In genomic region chr2:153241250-153242014, GRCm38 (mm10) we compare ENCODE assay signal across 8 mouse cellular contexts. TPM values are rescaled to one million over a fixed set of nuclear protein-coding genes. Genes with fewer than 3 reads are reported as not detected.
DNase-seq lines count a peak whose midpoint lies in the region; ATAC-seq and TF ChIP-seq lines count a peak whose summit lies in the region.

TSS of gene Plagl2 (minus strand) at chr2:153241426.
TSS of gene Pofut1 (plus strand) at chr2:153241533.

- H3K9ac ChIP-seq in forebrain, embryonic 11.5 days (ENCODE audit: low read length) = peak within 1 kb of the TSS; percentile 99
- peak within 1 kb of the TSS; percentile 90 for H3K9ac ChIP-seq in heart, postnatal 0 days (replicated peaks; ENCODE audit: low read depth, low read length)
- H3K9ac ChIP-seq in liver, embryonic 16.5 days (ENCODE audit: low read depth, low read length) = peak within 1 kb of the TSS; percentile 98
- H3K9ac ChIP-seq in neural tube, embryonic 13.5 days = peak within 1 kb of the TSS; percentile 98

- H3K27ac ChIP-seq in forebrain, embryonic 11.5 days (ENCODE audit: low read depth, low read length) = peak within 1 kb of the TSS; percentile 81
- H3K27ac ChIP-seq in heart, postnatal 0 days (ENCODE audit: low read depth) = peak within 1 kb of the TSS; percentile 88
- peak within 1 kb of the TSS; percentile 97 for H3K27ac ChIP-seq in liver, embryonic 16.5 days (ENCODE audit: low read length)
- peak within 1 kb of the TSS; percentile 91 for H3K27ac ChIP-seq in neural tube, embryonic 13.5 days (replicated peaks)
- peak within 1 kb of the TSS; percentile 86 for H3K27ac ChIP-seq in testis, adult 2 months (ENCODE audit: control insufficient read depth, insufficient read depth, low read depth, low read length)

- no peaks in the 10 kb centered on the region for H3K27me3 ChIP-seq in forebrain, embryonic 11.5 days (ENCODE audit: control insufficient read depth, insufficient read depth, low read length)
- H3K27me3 ChIP-seq in heart, postnatal 0 days (ENCODE audit: control insufficient read depth, insufficient read depth, low read length) = no peaks in the 10 kb centered on the region
- H3K27me3 ChIP-seq in liver, embryonic 16.5 days (ENCODE audit: control insufficient read depth, insufficient read depth, low read depth, low read length) = no peaks in the 10 kb centered on the region
- no peaks in the 10 kb centered on the region for H3K27me3 ChIP-seq in neural tube, embryonic 13.5 days
- no peaks in the 10 kb centered on the region for H3K27me3 ChIP-seq in testis, adult 2 months (ENCODE audit: control insufficient read depth, insufficient read depth, low read length)

- H3K4me2 ChIP-seq in forebrain, embryonic 11.5 days (ENCODE audit: low read depth, low read length, severe bottlenecking) = peak within 1 kb of the TSS; percentile 87
- H3K4me2 ChIP-seq in heart, postnatal 0 days (ENCODE audit: low read depth, low read length) = peak within 1 kb of the TSS; percentile 76
- peak within 1 kb of the TSS; percentile 85 for H3K4me2 ChIP-seq in liver, embryonic 16.5 days (ENCODE audit: low read depth, low read length)
- H3K4me2 ChIP-seq in neural tube, embryonic 13.5 days = peak within 1 kb of the TSS; percentile 88

- peak within 1 kb of the TSS; percentile 99 for H3K4me3 ChIP-seq in forebrain, embryonic 11.5 days (ENCODE audit: low read depth, low read length)
- peak within 1 kb of the TSS; percentile 80 for H3K4me3 ChIP-seq in heart, postnatal 0 days (ENCODE audit: low read depth, low read length)
- H3K4me3 ChIP-seq in liver, embryonic 16.5 days (ENCODE audit: low read depth, low read length) = peak within 1 kb of the TSS; percentile 88
- H3K4me3 ChIP-seq in neural tube, embryonic 13.5 days = peak within 1 kb of the TSS; percentile 97
- peak within 1 kb of the TSS; percentile 97 for H3K4me3 ChIP-seq in testis, adult 2 months (ENCODE audit: control insufficient read depth, low read depth, low read length)

- H3K9me3 ChIP-seq in forebrain, embryonic 11.5 days (ENCODE audit: control insufficient read depth, low read length) = no peaks in the 10 kb centered on the region
- H3K9me3 ChIP-seq in heart, postnatal 0 days (replicated peaks; ENCODE audit: control insufficient read depth, low read length) = no peaks in the 10 kb centered on the region
- H3K9me3 ChIP-seq in liver, embryonic 16.5 days (replicated peaks; ENCODE audit: control insufficient read depth, low read length) = no peaks in the 10 kb centered on the region
- H3K9me3 ChIP-seq in neural tube, embryonic 13.5 days = no peaks in the 10 kb centered on the region

- peak; percentile 78 to 81 for DNase-seq in CD8-positive naive resting alpha-beta T cell, adult 2 months (ENCODE audit: low read depth in 2 of 2, low spot score in 2 of 2)
- peak; percentile 77 for DNase-seq in c-Kit-positive CD71-negative TER-119-negative erythroid progenitor cells, embryonic 14.5 days (ENCODE audit: low read depth)
- DNase-seq in forebrain, embryonic 11.5 days (ENCODE audit: low spot score) = peak; percentile 94
- peak; percentile 88 for DNase-seq in heart, postnatal 0 days (ENCODE audit: low spot score)
- peak; percentile 91 to 94 for DNase-seq in kidney, postnatal 4 days

- no peaks in the 10 kb centered on the region for H3K36me3 ChIP-seq in forebrain, embryonic 11.5 days (ENCODE audit: control insufficient read depth, insufficient read depth, low read length)
- peaks cover 15% of the 10 kb centered on the region; the same call in 1 of the 2 replicates for H3K36me3 ChIP-seq in heart, postnatal 0 days (replicated peaks; ENCODE audit: control insufficient read depth, insufficient read depth, low read length)
- H3K36me3 ChIP-seq in liver, embryonic 16.5 days (ENCODE audit: control insufficient read depth, insufficient read depth) = peaks cover 13% of the 10 kb centered on the region; the same call in 1 of the 2 replicates
- peaks cover 19% of the 10 kb centered on the region for H3K36me3 ChIP-seq in neural tube, embryonic 13.5 days
- H3K36me3 ChIP-seq in testis, adult 2 months (ENCODE audit: control insufficient read depth, insufficient read depth, low read length) = peaks cover 2% of the 10 kb centered on the region; the same call in 1 of the 2 replicates

- TF ChIP-seq EP300 in heart, postnatal 0 days (IDR thresholded peaks at IDR 0.05; ENCODE audit: low read depth) = no peak

- H3K4me1 ChIP-seq in forebrain, embryonic 11.5 days (replicated peaks; ENCODE audit: control insufficient read depth, insufficient read depth, low read length) = peaks cover 6% of the 10 kb centered on the region; the same call in 1 of the 2 replicates
- H3K4me1 ChIP-seq in heart, postnatal 0 days (ENCODE audit: control insufficient read depth, insufficient read depth) = peaks cover 26% of the 10 kb centered on the region
- H3K4me1 ChIP-seq in liver, embryonic 16.5 days (ENCODE audit: control insufficient read depth, low read depth, low read length) = peaks cover 39% of the 10 kb centered on the region
- peaks cover 59% of the 10 kb centered on the region for H3K4me1 ChIP-seq in neural tube, embryonic 13.5 days (replicated peaks)
- peaks cover 11% of the 10 kb centered on the region for H3K4me1 ChIP-seq in testis, adult 2 months (ENCODE audit: control insufficient read depth, insufficient read depth, low read length)

- WGBS in forebrain, embryonic 11.5 days = under 1% methylated on average over 56 of the region's 72 CpGs
- WGBS in heart, postnatal 0 days = under 1% methylated on average over 56 of the region's 72 CpGs
- under 1% methylated on average over 53 of the region's 72 CpGs for WGBS in liver, embryonic 16.5 days (ENCODE audit: insufficient replicate concordance)
- WGBS in neural tube, embryonic 13.5 days = under 1% methylated on average over 63 of the region's 72 CpGs

- TF ChIP-seq CTCF in heart, postnatal 0 days (IDR thresholded peaks at IDR 0.05; ENCODE audit: low read depth) = peak; percentile 4; the same call in 1 of the 2 replicates
- no peak for TF ChIP-seq CTCF in testis, adult 2 months (IDR thresholded peaks at IDR 0.05; ENCODE audit: control insufficient read depth, insufficient read depth, insufficient replicate concordance, low read depth, low read length)

- peak; percentile 97 for ATAC-seq in forebrain, embryonic 11.5 days (replicated peaks; ENCODE audit: low FRiP score)
- ATAC-seq in heart, postnatal 0 days (ENCODE audit: insufficient read depth, low read depth) = peak; percentile 95
- peak; percentile 95 for ATAC-seq in liver, embryonic 16.5 days (ENCODE audit: low read depth)
- peak; percentile 98 for ATAC-seq in neural tube, embryonic 13.5 days (ENCODE audit: low read depth)

- TF ChIP-seq POLR2A in testis, adult 2 months (IDR thresholded peaks at IDR 0.05; ENCODE audit: control insufficient read depth, low read depth, low read length) = peak; percentile 64; the same call in 1 of the 2 replicates

RNA-seq across cellular contexts. Expression of gene Plagl2, which starts in this region (rescaled TPM):
- 37.4 and 40.4 TPM in 2 replicates for polyA plus RNA-seq in forebrain, embryonic 11.5 days (2014; fragmentation: Nextera tagmentation; extraction: Ambion mirVana)
- 6.3 and 6.5 TPM in 2 replicates for total RNA-seq in heart, postnatal 0 days (2014; rRNA removed; ENCODE audit: low replicate concordance)
- 2.4 and 2.6 TPM in 2 replicates for polyA plus RNA-seq in heart, postnatal 0 days (2015; fragmentation: Nextera tagmentation; extraction: Ambion mirVana)
- 13.9 and 16.7 TPM in 2 replicates for polyA plus RNA-seq in liver, embryonic 16.5 days (2015; fragmentation: Nextera tagmentation; extraction: Ambion mirVana)
- 7.1 and 8.3 TPM in 2 replicates for polyA plus RNA-seq in neural tube, embryonic 13.5 days (2015; fragmentation: Nextera tagmentation; extraction: Ambion mirVana)
- 16.1 and 17.3 TPM in 2 replicates for polyA plus RNA-seq in testis, adult 2 months (2012; rRNA removed)

RNA-seq across cellular contexts. Expression of gene Pofut1, which starts in this region (rescaled TPM):
- polyA plus RNA-seq in forebrain, embryonic 11.5 days (2014; fragmentation: Nextera tagmentation; extraction: Ambion mirVana) = 7.2 and 8.1 TPM in 2 replicates
- total RNA-seq in heart, postnatal 0 days (2014; rRNA removed; ENCODE audit: low replicate concordance) = 26.3 and 28.6 TPM in 2 replicates
- 2.4 and 2.5 TPM in 2 replicates for polyA plus RNA-seq in heart, postnatal 0 days (2015; fragmentation: Nextera tagmentation; extraction: Ambion mirVana)
- polyA plus RNA-seq in liver, embryonic 16.5 days (2015; fragmentation: Nextera tagmentation; extraction: Ambion mirVana) = 2.8 and 3.0 TPM in 2 replicates
- 4.9 and 5.5 TPM in 2 replicates for polyA plus RNA-seq in neural tube, embryonic 13.5 days (2015; fragmentation: Nextera tagmentation; extraction: Ambion mirVana)
- 10.8 and 12.8 TPM in 2 replicates for polyA plus RNA-seq in testis, adult 2 months (2012; rRNA removed)

Comparison
In these comparisons a context has a peak if more than half of its experiments do, and no peak if none do; other contexts are left out.
1. Peak in every context shown above with its lines: DNase-seq, ATAC-seq, H3K4me3 ChIP-seq and H3K27ac ChIP-seq.